Mouse (Mus musculus): ENCODE measurements around the gene Fv1. TPM values are rescaled to one million over a fixed set of nuclear protein-coding genes. Genes with fewer than 3 reads are reported as not detected.
"Not testable (repeated sequence)": the region's sequence is repeated elsewhere in the genome, so short reads cannot be mapped to it uniquely, and the experiment has no call there.

Gene Fv1
- polyA plus RNA-seq (2012; ENCODE audit: insufficient read depth, insufficient read length, missing spikeins) = 3.3 and 5.8 TPM in 2 replicates

DNA sequence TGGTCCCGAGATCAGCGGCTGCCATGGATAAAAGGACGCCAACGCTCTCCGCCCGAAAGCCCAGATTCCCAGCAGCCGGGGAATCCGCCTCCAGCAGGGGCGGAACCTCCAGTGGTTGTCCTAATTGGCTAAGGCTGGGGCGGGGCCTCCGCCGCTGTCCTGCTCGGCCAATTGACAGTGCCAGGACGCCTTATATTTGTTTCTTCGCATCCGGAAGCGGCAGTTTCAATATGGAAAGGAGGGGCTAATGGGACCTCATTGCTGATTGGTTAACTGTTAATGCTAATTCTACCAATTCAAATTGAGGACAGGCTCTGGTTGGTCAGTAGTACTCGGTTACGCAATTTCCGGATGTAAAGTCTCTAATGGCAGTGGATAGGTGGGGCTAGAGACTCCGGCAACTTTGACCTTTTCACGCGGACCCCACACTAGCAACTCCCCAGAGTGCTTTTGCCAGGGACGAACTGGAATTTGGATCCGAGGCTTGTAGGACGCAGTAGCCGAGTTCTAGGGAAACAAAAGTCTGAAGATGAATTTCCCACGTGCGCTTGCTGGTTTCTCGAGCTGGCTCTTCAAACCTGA, at the start of gene Fv1, which contains the start of gene Miip:
Gene Fv1, plus strand, starts transcription at position 530 of the 582 bp plus-strand sequence.
Gene Miip, minus strand, starts transcription at position 367 of the 582 bp plus-strand sequence.
- H3K4me3 ChIP-seq (ENCODE audit: insufficient read depth, low read depth, low read length) = peak within 1 kb of the TSS; percentile 69
- H3K27ac ChIP-seq (replicated peaks; ENCODE audit: low read depth, low read length) = peak within 1 kb of the TSS; percentile 35
- H3K4me1 ChIP-seq (ENCODE audit: control insufficient read depth, insufficient read depth, insufficient read length, low read length) = peaks cover 11% of the 10 kb centered on the region; the same call in 1 of the 2 replicates

DNA sequence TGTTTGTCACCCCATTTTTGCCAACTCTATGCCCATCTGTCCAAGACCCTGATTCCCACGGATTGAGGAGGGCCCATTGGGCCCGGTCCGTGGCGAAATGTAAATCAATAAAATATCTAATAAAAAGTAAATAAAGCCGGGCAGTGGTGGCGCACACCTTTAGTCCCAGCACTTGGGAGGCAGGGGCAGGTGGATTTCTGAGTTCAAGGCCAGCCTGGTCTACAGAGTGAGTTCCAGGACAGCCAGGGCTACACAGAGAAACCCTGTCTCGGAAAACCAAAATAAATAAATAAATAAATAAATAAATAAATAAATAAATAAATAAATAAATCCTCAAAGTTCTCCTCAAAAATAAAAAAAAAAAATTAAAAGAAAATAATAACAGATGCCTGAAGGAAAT, 49.1 kb upstream of the Fv1 start:
- not testable (repeated sequence) for H3K27ac ChIP-seq (replicated peaks; ENCODE audit: low read depth, low read length); H3K4me3 ChIP-seq (ENCODE audit: insufficient read depth, low read depth, low read length); H3K4me1 ChIP-seq (ENCODE audit: control insufficient read depth, insufficient read depth, insufficient read length, low read length)

DNA sequence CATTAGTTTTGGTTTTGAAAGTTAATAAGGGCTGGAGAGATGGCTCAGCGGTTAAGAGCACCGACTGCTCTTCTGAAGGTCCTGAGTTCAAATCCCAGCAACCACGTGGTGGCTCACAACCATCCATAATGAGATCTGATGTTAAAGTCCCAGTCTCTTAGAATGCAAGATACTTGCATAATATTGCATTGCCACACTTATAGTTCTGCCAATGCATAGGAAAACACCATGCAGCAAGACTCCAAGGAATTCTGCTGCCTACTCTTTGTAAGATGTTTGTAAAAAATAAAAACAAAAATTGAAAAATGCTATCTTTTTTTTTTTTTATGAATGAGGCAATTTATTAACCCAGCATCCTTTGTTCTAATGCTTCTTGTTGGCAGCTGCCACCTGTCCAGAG, 47.4 kb upstream of the Fv1 start:
- H3K4me3 ChIP-seq (ENCODE audit: insufficient read depth, low read depth, low read length); H3K4me1 ChIP-seq (ENCODE audit: control insufficient read depth, insufficient read depth, insufficient read length, low read length); H3K27ac ChIP-seq (replicated peaks; ENCODE audit: low read depth, low read length): not testable (repeated sequence)

- H3K4me3 ChIP-seq (ENCODE audit: insufficient read depth, low read depth, low read length) = no peak overlapping the region
These were observed 44.4 kb upstream of the Fv1 start for GRCm38 (mm10) chr4:147824389-147824788.

GRCm38 (mm10) chr4:147839282-147839681, 29.5 kb upstream of the Fv1 start:
- not testable (repeated sequence) for H3K4me1 ChIP-seq (ENCODE audit: control insufficient read depth, insufficient read depth, insufficient read length, low read length); H3K27ac ChIP-seq (replicated peaks; ENCODE audit: low read depth, low read length); H3K4me3 ChIP-seq (ENCODE audit: insufficient read depth, low read depth, low read length)

More at GRCm38 (mm10) chr4:147824389-147824788, 44.4 kb upstream of the Fv1 start:
- H3K4me1 ChIP-seq (ENCODE audit: control insufficient read depth, insufficient read depth, insufficient read length, low read length) = no peaks in the 10 kb centered on the region
- H3K27ac ChIP-seq (replicated peaks; ENCODE audit: low read depth, low read length) = no peak overlapping the region

DNA sequence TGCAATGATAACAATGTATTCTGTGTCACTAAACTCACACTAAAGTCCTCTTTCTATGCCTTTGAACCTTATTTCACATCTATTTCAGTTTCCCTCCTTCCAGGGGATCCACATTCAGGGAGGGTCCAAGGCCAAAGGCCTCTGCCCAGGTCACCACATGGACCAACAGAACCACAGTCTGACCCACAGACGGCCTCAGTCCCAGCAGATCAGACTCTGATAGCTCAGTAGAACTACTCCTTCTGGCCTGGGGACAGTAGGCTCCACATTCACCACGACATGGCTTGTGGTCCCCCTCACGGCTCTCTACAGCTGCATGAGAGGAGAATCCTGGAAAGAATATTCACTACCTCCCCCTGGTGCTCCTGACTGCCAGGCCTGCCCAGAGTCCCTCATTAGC, 25.9 kb upstream of the Fv1 start:
- H3K4me1 ChIP-seq (ENCODE audit: control insufficient read depth, insufficient read depth, insufficient read length, low read length) = no peaks in the 10 kb centered on the region
- H3K27ac ChIP-seq (replicated peaks; ENCODE audit: low read depth, low read length) = no peak overlapping the region
- H3K4me3 ChIP-seq (ENCODE audit: insufficient read depth, low read depth, low read length) = no peak overlapping the region

DNA sequence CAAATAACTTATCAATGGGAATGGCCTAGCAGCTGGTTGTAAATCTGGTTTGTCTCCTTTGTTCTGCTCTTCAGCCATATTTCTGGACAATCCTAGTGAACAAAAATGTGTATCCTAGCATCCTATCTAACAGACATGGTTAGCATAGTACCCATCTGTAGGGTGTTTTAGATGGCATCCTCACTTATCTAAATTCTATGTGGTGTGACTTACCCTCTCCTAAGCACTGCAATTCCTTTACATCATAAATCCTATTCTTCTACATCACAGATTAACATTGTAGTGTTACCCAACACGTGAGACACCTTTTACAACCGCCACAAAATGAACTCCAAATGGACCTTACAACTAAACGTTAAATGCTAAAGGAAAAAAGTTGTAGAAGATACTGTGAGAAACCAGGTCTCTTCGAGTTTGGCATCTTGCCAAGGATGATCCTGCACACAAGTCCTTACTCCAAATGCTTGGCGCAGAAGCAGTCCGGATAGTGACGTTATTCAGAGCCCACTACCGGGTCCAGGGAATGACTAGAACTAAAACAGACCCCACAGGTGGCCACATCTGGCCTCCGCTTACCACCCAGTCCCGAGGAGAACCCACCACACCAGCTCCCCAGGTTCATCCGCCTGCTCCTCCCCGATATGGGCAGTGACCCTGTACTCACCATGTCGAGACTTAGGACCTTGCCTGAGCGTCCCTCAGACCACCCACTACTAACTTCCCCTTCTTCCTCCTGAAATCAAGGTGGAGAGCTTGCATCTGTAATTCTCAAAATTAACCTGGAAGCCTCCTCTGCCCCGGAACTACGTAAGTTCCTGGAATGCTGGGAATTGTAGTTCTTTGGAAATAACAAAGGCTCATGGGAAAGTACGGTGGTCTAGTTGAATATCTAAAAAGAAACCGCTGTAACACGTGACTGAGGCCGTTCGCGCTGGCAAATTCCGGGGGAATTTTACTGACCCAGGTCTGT, 20.9 kb upstream of the Fv1 start, which contains the start of gene Zfp933:
Gene Zfp933, minus strand, starts transcription at position 753 of the 970 bp plus-strand sequence.
- Histone ChIP-seq H3K4me1 (ENCODE audit: control insufficient read depth, insufficient read depth, insufficient read length, low read length) (no peaks in the 10 kb centered on the region; the same call in 1 of the 2 replicates), H3K4me3 (ENCODE audit: insufficient read depth, low read depth, low read length) (peak within 1 kb of the TSS; percentile 82), H3K27ac (replicated peaks; ENCODE audit: low read depth, low read length) (peak within 1 kb of the TSS; percentile 72)

GRCm38 (mm10) chr4:147848584-147848991, 20.2 kb upstream of the Fv1 start:
- H3K4me3 ChIP-seq (ENCODE audit: insufficient read depth, low read depth, low read length) = peak overlapping the region; percentile 63
- H3K4me1 ChIP-seq (ENCODE audit: control insufficient read depth, insufficient read depth, insufficient read length, low read length) = no peaks in the 10 kb centered on the region; the same call in 1 of the 2 replicates
- H3K27ac ChIP-seq (replicated peaks; ENCODE audit: low read depth, low read length) = peak overlapping the region; percentile 72

DNA sequence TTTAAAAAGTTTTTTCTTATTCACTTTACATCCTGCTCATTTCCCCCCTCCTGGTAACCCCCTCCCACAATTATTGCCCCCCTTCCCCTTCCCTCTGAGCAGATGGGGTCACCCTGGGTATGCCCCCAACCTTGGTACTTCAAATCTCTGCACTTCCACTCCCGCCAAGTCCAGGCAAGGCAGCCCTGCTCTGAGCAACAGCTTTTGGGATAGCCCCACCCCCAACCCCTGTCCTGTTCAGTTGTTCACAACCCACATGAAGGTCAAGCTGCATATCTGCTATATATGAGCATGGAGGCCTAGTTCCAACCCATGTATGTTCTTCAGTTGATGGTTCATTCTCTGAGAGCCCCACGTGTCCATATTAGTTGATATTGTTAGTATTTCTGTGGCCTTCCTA, 18.0 kb upstream of the Fv1 start:
- no peaks in the 10 kb centered on the region; the same call in 1 of the 2 replicates for H3K4me1 ChIP-seq (ENCODE audit: control insufficient read depth, insufficient read depth, insufficient read length, low read length)
- H3K27ac ChIP-seq (replicated peaks; ENCODE audit: low read depth, low read length) = no peak overlapping the region
- H3K4me3 ChIP-seq (ENCODE audit: insufficient read depth, low read depth, low read length) = no peak overlapping the region

- H3K4me3 ChIP-seq (ENCODE audit: insufficient read depth, low read depth, low read length) = no peak overlapping the region
- no peak overlapping the region for H3K27ac ChIP-seq (replicated peaks; ENCODE audit: low read depth, low read length)
- no peaks in the 10 kb centered on the region for H3K4me1 ChIP-seq (ENCODE audit: control insufficient read depth, insufficient read depth, insufficient read length, low read length)
These were observed 6.7 kb upstream of the Fv1 start for GRCm38 (mm10) chr4:147862051-147862450.

GRCm38 (mm10) chr4:147865651-147866050, 3.1 kb upstream of the Fv1 start:
- Histone ChIP-seq H3K27ac (replicated peaks; ENCODE audit: low read depth, low read length) (no peak overlapping the region), H3K4me1 (ENCODE audit: control insufficient read depth, insufficient read depth, insufficient read length, low read length) (peaks cover 11% of the 10 kb centered on the region; the same call in 1 of the 2 replicates), H3K4me3 (ENCODE audit: insufficient read depth, low read depth, low read length) (no peak overlapping the region)

GRCm38 (mm10) chr4:147866056-147866455, 2.7 kb upstream of the Fv1 start:
- H3K4me3 ChIP-seq (ENCODE audit: insufficient read depth, low read depth, low read length) = no peak overlapping the region
- H3K4me1 ChIP-seq (ENCODE audit: control insufficient read depth, insufficient read depth, insufficient read length, low read length) = peaks cover 11% of the 10 kb centered on the region; the same call in 1 of the 2 replicates
- H3K27ac ChIP-seq (replicated peaks; ENCODE audit: low read depth, low read length) = no peak overlapping the region

- peaks cover 11% of the 10 kb centered on the region; the same call in 1 of the 2 replicates for H3K4me1 ChIP-seq (ENCODE audit: control insufficient read depth, insufficient read depth, insufficient read length, low read length)
These were observed 2.0 kb upstream of the Fv1 start for GRCm38 (mm10) chr4:147866793-147867192.

GRCm38 (mm10) chr4:147867563-147868449, 973 bp upstream of the Fv1 start:
- peaks cover 11% of the 10 kb centered on the region; the same call in 1 of the 2 replicates for H3K4me1 ChIP-seq (ENCODE audit: control insufficient read depth, insufficient read depth, insufficient read length, low read length)
- no peak overlapping the region; the same call in 1 of the 2 replicates for H3K27ac ChIP-seq (replicated peaks; ENCODE audit: low read depth, low read length)

More at GRCm38 (mm10) chr4:147866793-147867192, 2.0 kb upstream of the Fv1 start:
- not testable (repeated sequence) for H3K27ac ChIP-seq (replicated peaks; ENCODE audit: low read depth, low read length); H3K4me3 ChIP-seq (ENCODE audit: insufficient read depth, low read depth, low read length)

More at GRCm38 (mm10) chr4:147867563-147868449, 973 bp upstream of the Fv1 start:
- H3K4me3 ChIP-seq (ENCODE audit: insufficient read depth, low read depth, low read length) = peak overlapping the region; percentile 69
